Mouse (Mus musculus) midbrain, embryonic 15.5 days (tissue): ENCODE data around the gene Prok1. TPM values are rescaled to one million over a fixed set of nuclear protein-coding genes. Genes with fewer than 3 reads are reported as not detected.
A peak's percentile ranks its signal among the peaks of the same experiment; 100 is the strongest.

Source experiments
- ATAC-seq: fragments of 200-750 bp; cut with Nextera tagmentation; replicated peaks from 2 replicates; pipeline ENCODE4 v1.8.0; 2017; ENCODE audit warnings: moderate TSS enrichment
- H3K27ac ChIP-seq: fragments of 300-500 bp; sonication (generic); 2 replicates; pipeline ENCODE4 v1.5.1; 2015; ENCODE audit warnings: mild to moderate bottlenecking, inconsistent platforms
- H3K27me3 ChIP-seq: fragments of 300-500 bp; sonication (generic); replicated peaks from 2 replicates; pipeline ENCODE4 v1.6.1; 2015; ENCODE audit warnings: inconsistent platforms
- H3K36me3 ChIP-seq: fragments of 300-500 bp; sonication (generic); replicated peaks from 2 replicates; pipeline ENCODE4 v1.6.1; 2015; ENCODE audit warnings: inconsistent platforms
- H3K4me1 ChIP-seq: fragments of 300-500 bp; sonication (generic); 2 replicates; pipeline ENCODE4 v1.6.1; 2015; ENCODE audit warnings: inconsistent platforms
- H3K4me2 ChIP-seq: fragments of 300-500 bp; sonication (generic); 2 replicates; pipeline ENCODE4 v1.6.1; 2015; ENCODE audit warnings: inconsistent platforms, mild to moderate bottlenecking, moderate library complexity
- H3K4me3 ChIP-seq: fragments of 300-500 bp; sonication (generic); 2 replicates; pipeline ENCODE4 v1.5.1; 2015; ENCODE audit warnings: mild to moderate bottlenecking, inconsistent platforms
- H3K9ac ChIP-seq: fragments of 300-500 bp; sonication (generic); 2 replicates; pipeline ENCODE4 v1.6.1; 2015; ENCODE audit warnings: mild to moderate bottlenecking, inconsistent platforms
- H3K9me3 ChIP-seq: fragments of 300-500 bp; sonication (generic); 2 replicates; pipeline ENCODE4 v1.6.1; 2016; ENCODE audit warnings: inconsistent platforms
- WGBS: fragments of 180-500 bp; shearing (Covaris S2); methylation state at CpG from one replicate; pipeline ENCODE4 v1.1.7; 2015; ENCODE audit warnings: mixed read lengths; 5-methylcytosine and 5-hydroxymethylcytosine counted together
- polyA plus RNA-seq: library from polyadenylated mRNA; unstranded; fragments of >200 nt; fragmentation: Nextera tagmentation; extraction: Ambion mirVana; gene quantifications from 2 replicates; pipeline ENCODE4 v1.2.1, GENCODE M21; 2015

Gene Prok1
- polyA plus RNA-seq, 1 experiment from 2014 or later, result 0.10 TPM

DNA sequence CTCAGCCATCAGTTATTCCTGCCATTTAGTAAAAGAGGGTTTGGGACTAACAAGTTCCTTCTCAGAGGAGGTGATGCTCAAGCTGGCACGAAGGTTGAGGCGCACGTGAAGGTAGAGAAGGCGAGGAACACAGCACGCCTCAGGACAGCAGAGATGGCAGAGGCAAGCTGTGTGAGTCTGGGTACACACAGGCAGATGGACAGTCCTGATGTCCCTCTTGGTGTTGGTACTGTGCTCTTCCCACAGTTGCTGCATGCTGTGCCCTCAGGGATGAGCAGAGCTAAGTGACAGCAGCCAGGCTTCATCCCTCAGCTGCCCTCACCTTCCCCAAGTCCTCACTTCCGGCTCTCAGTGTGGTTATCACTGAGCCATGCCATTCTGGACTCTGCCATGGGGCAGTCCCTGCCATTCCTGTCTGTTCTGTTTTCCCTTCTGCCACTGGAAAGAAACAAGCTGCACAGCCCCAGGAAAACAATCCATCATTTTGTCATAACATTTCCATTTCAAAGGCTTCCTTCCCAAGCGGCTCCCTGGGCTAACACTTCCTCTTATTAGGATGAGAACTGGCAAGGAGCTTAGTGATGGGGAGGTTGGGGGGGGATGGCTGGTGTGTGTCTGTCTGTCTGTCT, 31.8 kb downstream of the Prok1 start:
- H3K9me3 ChIP-seq, result no peaks in the 10 kb centered on the region
- H3K27me3 ChIP-seq, result no peaks in the 10 kb centered on the region
- ATAC-seq, result peak; percentile 59
- H3K4me1 ChIP-seq, result peaks cover 18% of the 10 kb centered on the region
- H3K9ac ChIP-seq, result no peak overlapping the region
- H3K27ac ChIP-seq, result peak overlapping the region; percentile 69
- H3K4me2 ChIP-seq, result no peak overlapping the region
- no peak overlapping the region for H3K4me3 ChIP-seq
- no peaks in the 10 kb centered on the region for H3K36me3 ChIP-seq
- 67% methylated on average over 7 of the region's 7 CpGs for WGBS

GRCm38 (mm10) chr3:107206490-107207150, 32.9 kb downstream of the Prok1 start:
- no peaks in the 10 kb centered on the region for H3K36me3 ChIP-seq
- no peak overlapping the region for H3K4me2 ChIP-seq
- H3K4me1 ChIP-seq, result peaks cover 20% of the 10 kb centered on the region
- no peak overlapping the region for H3K4me3 ChIP-seq
- no peaks in the 10 kb centered on the region for H3K9me3 ChIP-seq
- ATAC-seq, result peak; percentile 57
- WGBS, result 50% methylated on average over 4 of the region's 4 CpGs
- H3K27me3 ChIP-seq, result no peaks in the 10 kb centered on the region
- H3K27ac ChIP-seq, result no peak overlapping the region
- H3K9ac ChIP-seq, result no peak overlapping the region

- Histone ChIP-seq H3K9me3 (no peaks in the 10 kb centered on the region), H3K9ac (no peak overlapping the region), H3K27ac (no peak overlapping the region), H3K36me3 (no peaks in the 10 kb centered on the region), H3K4me1 (peaks cover 26% of the 10 kb centered on the region), H3K4me3 (no peak overlapping the region), H3K27me3 (no peaks in the 10 kb centered on the region), H3K4me2 (no peak overlapping the region)
- WGBS, result 10% methylated on average over 4 of the region's 4 CpGs
- ATAC-seq, result no peak
Observed at GRCm38 (mm10) chr3:107205994-107206393, 33.5 kb downstream of the Prok1 start.

- Histone ChIP-seq H3K27ac (no peak overlapping the region), H3K9me3 (no peaks in the 10 kb centered on the region), H3K27me3 (no peaks in the 10 kb centered on the region), H3K9ac (no peak overlapping the region), H3K4me1 (peaks cover 26% of the 10 kb centered on the region), H3K4me2 (no peak overlapping the region), H3K36me3 (no peaks in the 10 kb centered on the region), H3K4me3 (no peak overlapping the region)
- ATAC-seq, result no peak
Observed at GRCm38 (mm10) chr3:107205170-107205569, 34.3 kb downstream of the Prok1 start.

DNA sequence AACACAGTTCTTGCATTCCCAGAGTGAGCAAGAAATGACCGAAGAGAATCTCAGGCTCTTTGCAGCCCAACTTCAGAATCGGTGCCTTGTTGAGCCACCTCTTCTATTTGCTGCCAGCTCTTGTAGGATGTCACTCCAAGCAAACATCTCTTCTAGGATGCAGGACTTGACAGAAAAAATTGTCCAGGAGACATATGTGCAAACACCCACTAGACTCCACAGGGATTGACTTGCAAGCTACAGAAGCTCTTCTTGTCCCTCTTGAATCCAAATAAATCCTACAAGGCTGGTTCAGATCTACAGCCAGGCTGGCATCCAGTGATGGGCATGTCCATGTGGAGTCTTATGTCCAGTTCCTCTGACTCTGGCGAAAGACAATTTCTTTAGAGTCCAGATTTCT, 35.1 kb downstream of the Prok1 start:
- Histone ChIP-seq H3K4me3 (no peak overlapping the region), H3K4me2 (no peak overlapping the region), H3K27ac (no peak overlapping the region), H3K4me1 (peaks cover 26% of the 10 kb centered on the region), H3K9me3 (no peaks in the 10 kb centered on the region), H3K27me3 (no peaks in the 10 kb centered on the region), H3K36me3 (no peaks in the 10 kb centered on the region), H3K9ac (no peak overlapping the region)
- 92% methylated on average over 3 of the region's 3 CpGs for WGBS
- ATAC-seq, result no peak

GRCm38 (mm10) chr3:107201310-107202180, 38.0 kb downstream of the Prok1 start:
- H3K4me1 ChIP-seq, result peaks cover 12% of the 10 kb centered on the region
- no peaks in the 10 kb centered on the region for H3K36me3 ChIP-seq
- no peaks in the 10 kb centered on the region for H3K9me3 ChIP-seq
- 17% methylated on average over 9 of the region's 9 CpGs for WGBS
- no peaks in the 10 kb centered on the region for H3K27me3 ChIP-seq
- H3K4me3 ChIP-seq, result no peak overlapping the region
- peak overlapping the region; percentile 30; the same call in 1 of the 2 replicates for H3K27ac ChIP-seq
- H3K4me2 ChIP-seq, result no peak overlapping the region
- peak; percentile 86 for ATAC-seq
- H3K9ac ChIP-seq, result no peak overlapping the region

DNA sequence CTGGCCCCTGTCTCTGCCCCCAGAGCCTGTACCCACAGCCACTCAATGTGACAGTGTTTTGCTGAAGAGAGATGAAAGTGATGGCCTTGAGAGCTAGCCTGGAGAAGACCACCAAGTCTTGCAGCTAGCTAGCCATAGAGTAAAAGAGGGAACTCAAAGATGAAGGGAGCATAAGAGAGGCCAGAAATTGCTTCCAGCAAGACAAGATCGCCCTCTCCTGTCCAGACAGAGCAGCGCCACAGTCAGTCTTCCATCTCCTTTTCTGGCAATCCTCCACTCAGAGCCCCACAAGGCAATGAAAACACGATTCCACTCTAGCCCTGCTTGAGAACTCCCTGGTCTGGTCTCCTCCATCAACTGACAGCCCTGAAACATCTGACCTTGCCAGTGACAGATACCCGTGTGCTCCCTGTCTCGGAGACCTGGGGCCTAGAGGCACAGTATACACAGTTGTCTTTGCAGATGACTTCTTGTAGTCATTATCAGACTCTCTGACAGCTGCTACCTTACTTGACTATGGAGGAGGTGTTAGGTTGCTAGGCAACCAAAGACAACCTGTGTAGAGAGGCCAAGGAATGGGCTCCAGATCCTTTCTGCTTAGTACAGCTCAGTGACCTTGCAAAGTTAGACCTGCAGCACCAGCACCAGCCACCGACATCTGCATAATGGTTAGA, 51.1 kb downstream of the Prok1 start:
- 33% methylated on average over 6 of the region's 6 CpGs for WGBS
- no peaks in the 10 kb centered on the region; the same call in 1 of the 2 replicates for H3K4me1 ChIP-seq
- H3K27me3 ChIP-seq, result no peaks in the 10 kb centered on the region
- H3K9me3 ChIP-seq, result no peaks in the 10 kb centered on the region
- no peak overlapping the region for H3K27ac ChIP-seq
- H3K9ac ChIP-seq, result no peak overlapping the region
- peak; percentile 90 for ATAC-seq
- H3K4me2 ChIP-seq, result no peak overlapping the region
- no peaks in the 10 kb centered on the region for H3K36me3 ChIP-seq
- no peak overlapping the region for H3K4me3 ChIP-seq

DNA sequence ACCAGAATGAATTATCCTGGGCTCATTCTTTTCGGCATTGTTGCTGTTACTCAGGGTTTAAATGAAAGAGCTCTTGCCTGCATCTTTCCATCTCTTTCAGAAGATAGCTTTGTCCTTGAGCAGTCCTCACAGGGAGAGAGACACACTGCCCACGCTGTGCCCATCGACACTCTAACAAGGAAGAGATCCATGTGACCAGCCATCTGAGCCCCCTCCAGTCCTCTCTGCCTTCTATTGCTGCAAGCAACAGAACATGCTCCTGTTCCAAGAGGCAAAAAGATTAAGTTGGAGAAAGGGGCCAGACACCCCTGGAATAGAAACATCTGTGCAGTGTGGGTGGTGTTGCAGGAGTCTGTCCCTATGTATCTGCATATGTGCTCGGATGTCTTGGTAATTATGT, 52.5 kb downstream of the Prok1 start:
- Histone ChIP-seq H3K4me3 (no peak overlapping the region), H3K4me1 (no peaks in the 10 kb centered on the region; the same call in 1 of the 2 replicates), H3K9me3 (no peaks in the 10 kb centered on the region), H3K36me3 (no peaks in the 10 kb centered on the region), H3K27me3 (no peaks in the 10 kb centered on the region), H3K9ac (no peak overlapping the region), H3K4me2 (no peak overlapping the region), H3K27ac (no peak overlapping the region)
- no peak for ATAC-seq
- WGBS, result 67% methylated on average over 4 of the region's 4 CpGs

DNA sequence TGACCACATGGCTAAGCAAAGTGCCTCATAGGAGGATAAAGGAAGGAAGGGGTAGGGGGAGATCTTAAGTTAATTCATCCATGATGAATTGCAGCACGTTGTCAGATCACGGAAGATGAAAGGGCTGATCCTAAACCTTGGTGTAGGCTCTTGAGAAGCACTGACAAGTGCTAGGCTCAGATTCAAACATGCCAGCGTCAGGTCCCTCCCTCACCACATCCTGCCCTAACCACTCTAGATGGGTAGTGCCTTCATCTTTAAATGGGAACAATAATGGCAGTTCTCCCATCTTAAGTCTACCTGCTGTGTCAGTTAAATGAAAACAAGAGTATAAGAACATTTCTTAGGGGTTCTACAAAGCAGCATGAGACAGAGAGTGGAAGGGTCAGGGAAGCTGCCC, 53.9 kb downstream of the Prok1 start:
- Histone ChIP-seq H3K4me2 (no peak overlapping the region), H3K36me3 (no peaks in the 10 kb centered on the region), H3K9ac (no peak overlapping the region), H3K4me1 (no peaks in the 10 kb centered on the region; the same call in 1 of the 2 replicates), H3K27me3 (no peaks in the 10 kb centered on the region), H3K27ac (no peak overlapping the region), H3K9me3 (no peaks in the 10 kb centered on the region), H3K4me3 (no peak overlapping the region)
- 72% methylated on average over 3 of the region's 3 CpGs for WGBS
- no peak for ATAC-seq

DNA sequence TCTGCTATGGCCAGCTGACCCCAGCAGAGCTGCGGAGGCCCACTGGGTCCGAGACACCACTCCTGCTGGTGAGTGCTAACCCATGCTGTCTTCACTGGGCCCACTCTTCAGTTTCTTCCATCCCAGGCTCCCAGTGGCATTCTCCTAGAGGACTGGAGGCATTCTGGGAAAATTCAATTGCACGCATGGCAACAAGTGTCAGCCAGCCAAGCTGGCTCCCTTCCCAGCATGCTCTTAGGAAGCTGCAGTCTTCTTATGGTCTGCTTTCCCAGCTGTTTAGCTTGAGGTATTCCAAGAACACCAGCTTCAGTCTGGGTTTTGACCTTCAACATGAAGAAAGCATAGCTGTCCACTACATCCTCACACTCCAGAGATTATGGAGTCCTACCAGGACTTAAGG, 56.3 kb downstream of the Prok1 start:
- no peaks in the 10 kb centered on the region for H3K27me3 ChIP-seq
- no peak overlapping the region for H3K9ac ChIP-seq
- no peaks in the 10 kb centered on the region for H3K9me3 ChIP-seq
- no peaks in the 10 kb centered on the region for H3K4me1 ChIP-seq
- no peak overlapping the region for H3K4me2 ChIP-seq
- no peak overlapping the region for H3K4me3 ChIP-seq
- H3K36me3 ChIP-seq, result no peaks in the 10 kb centered on the region
- no peak for ATAC-seq
- 84% methylated on average over 3 of the region's 3 CpGs for WGBS
- H3K27ac ChIP-seq, result no peak overlapping the region
